Mouse (Mus musculus) testis, adult 2 months (tissue): ENCODE data around the gene Clstn1. TPM values are rescaled to one million over a fixed set of nuclear protein-coding genes. Genes with fewer than 3 reads are reported as not detected.

Source experiments
- H3K27ac ChIP-seq: fragments of 200-500 bp; 2 replicates; pipeline ENCODE4 v1.5.1; 2012; ENCODE audit warnings: low read depth, low read length; ENCODE audit not compliant: control insufficient read depth, insufficient read depth
- H3K27me3 ChIP-seq: fragments of 200-500 bp; 2 replicates; pipeline ENCODE4 v1.6.1; 2012; ENCODE audit warnings: mild to moderate bottlenecking, low read length, moderate library complexity; ENCODE audit not compliant: control insufficient read depth, insufficient read depth
- H3K36me3 ChIP-seq: fragments of 200-500 bp; 2 replicates; pipeline ENCODE4 v1.6.1; 2012; ENCODE audit warnings: mild to moderate bottlenecking, low read length; ENCODE audit not compliant: control insufficient read depth, insufficient read depth
- H3K4me1 ChIP-seq: fragments of 200-500 bp; 2 replicates; pipeline ENCODE4 v1.6.1; 2012; ENCODE audit warnings: low read length; ENCODE audit not compliant: control insufficient read depth, insufficient read depth
- H3K4me3 ChIP-seq: fragments of 200-500 bp; 2 replicates; pipeline ENCODE4 v1.5.1; 2012; ENCODE audit warnings: low read depth, mild to moderate bottlenecking, low read length, moderate library complexity, mixed read lengths; ENCODE audit not compliant: control insufficient read depth
- CTCF ChIP-seq: fragments of 200-500 bp; IDR thresholded peaks from 2 replicates; pipeline ENCODE4 v1.5.1; 2012; ENCODE audit warnings: low read depth, mild to moderate bottlenecking, inconsistent platforms, low read length, moderate library complexity; ENCODE audit not compliant: control insufficient read depth, insufficient read depth, insufficient replicate concordance
- POLR2A ChIP-seq: fragments of 200-500 bp; IDR thresholded peaks from 2 replicates; pipeline ENCODE4 v1.6.1; 2012; ENCODE audit warnings: low read depth, mild to moderate bottlenecking, inconsistent platforms, low read length, moderate library complexity; ENCODE audit not compliant: control insufficient read depth
- polyA plus RNA-seq: library from polyadenylated mRNA; depleted of rRNA; stranded (reverse); fragments of >200 nt; gene quantifications from 2 replicates; pipeline ENCODE4 v1.2.3, GENCODE M21; 2012; rRNA removed

The Clstn1 gene
- polyA plus RNA-seq: 11.3 and 13.0 TPM in 2 replicates

DNA sequence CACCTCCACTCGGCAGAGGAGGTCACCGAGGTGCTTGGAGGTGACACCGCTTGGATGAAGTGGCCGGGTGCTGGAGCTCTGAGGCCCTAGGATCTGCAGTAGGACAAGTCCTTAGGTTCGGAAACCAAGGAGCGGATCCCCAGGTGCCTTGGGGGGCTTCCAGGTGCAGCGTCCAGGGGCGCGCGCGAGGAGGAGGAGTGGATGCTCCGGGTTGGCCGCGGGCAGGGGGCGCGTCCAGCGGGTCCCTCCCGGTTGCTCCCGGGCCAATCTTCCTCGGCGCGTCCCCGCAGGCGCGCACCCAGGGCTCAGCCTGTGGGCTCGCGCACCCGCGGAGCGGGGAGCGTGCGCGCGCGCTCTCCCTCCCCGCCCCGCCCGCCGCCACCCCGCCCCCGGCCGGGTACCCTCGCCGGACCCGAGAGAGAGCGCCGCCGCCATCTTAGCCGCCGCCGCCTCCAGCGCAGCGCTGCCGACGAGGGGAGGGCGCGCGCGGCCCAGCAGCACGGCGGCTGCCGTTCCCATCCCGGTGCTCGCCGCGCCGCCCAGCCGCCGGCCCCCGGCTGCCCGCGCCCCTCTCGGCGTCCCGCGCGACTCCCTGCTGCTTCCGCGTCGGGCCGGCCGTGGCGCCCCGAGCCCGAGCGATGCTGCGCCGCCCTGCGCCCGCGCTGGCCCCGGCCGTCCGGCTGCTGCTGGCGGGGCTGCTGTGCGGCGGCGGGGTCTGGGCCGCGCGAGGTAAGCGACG lies at the start of gene Clstn1:
Gene Clstn1 (plus strand): TSS at position 425 of the 739 bp plus-strand sequence.
- no peaks in the 10 kb centered on the region for H3K27me3 ChIP-seq
- TF ChIP-seq POLR2A (no peak), CTCF (no peak)

DNA sequence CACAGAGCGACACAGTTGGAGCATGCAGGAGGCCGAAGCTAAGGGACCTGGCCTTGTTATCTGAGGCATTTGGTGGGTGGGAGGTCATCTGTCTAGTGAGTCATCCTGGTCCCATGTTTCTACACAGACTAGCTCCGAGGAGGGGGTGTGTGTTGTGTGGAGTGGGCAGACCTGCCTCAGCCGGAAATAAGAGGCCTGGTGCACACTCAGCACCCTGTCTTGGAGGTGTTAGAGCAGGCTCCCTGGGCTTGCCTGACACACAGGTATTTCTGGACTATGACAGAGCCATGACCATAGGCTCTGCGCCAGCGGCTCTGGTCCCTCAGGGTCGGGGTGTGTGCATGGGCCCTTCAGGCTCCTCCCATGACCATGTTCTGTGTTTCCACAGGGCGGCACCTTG lies 46.8 kb upstream of the Clstn1 start:
- Histone ChIP-seq H3K4me3 (no peak overlapping the region), H3K36me3 (no peaks in the 10 kb centered on the region), H3K4me1 (no peaks in the 10 kb centered on the region), H3K27me3 (no peaks in the 10 kb centered on the region), H3K27ac (no peak overlapping the region)
- no peak for TF ChIP-seq CTCF
- TF ChIP-seq POLR2A: no peak

More for the DNA sequence above, at the start of gene Clstn1:
- Histone ChIP-seq H3K36me3 (no peaks in the 10 kb centered on the region), H3K4me1 (peaks cover 13% of the 10 kb centered on the region), H3K27ac (peak within 1 kb of the TSS; percentile 37; the same call in 1 of the 2 replicates), H3K4me3 (peak within 1 kb of the TSS; percentile 85)

DNA sequence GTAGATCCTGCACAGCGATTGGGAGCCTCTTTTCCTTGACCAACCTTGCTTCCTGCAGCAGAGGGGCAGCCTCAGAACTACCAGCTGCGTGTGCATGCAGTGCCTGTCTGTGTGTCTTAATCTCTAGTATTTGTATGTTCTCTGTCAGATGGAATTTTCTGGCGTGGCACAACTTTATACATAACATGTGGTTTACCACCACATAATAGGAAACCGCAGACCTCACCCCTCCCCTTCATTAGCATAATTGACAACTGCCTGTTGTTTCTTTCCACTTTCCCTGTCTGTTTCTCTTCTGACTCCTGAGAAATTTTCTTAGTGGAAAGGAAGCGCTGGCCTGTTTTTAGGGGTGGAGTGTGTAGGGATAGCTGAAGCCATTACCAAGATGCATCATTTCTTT lies 44.3 kb upstream of the Clstn1 start:
- no peak overlapping the region for H3K4me3 ChIP-seq
- TF ChIP-seq POLR2A (no peak), CTCF (no peak)

DNA sequence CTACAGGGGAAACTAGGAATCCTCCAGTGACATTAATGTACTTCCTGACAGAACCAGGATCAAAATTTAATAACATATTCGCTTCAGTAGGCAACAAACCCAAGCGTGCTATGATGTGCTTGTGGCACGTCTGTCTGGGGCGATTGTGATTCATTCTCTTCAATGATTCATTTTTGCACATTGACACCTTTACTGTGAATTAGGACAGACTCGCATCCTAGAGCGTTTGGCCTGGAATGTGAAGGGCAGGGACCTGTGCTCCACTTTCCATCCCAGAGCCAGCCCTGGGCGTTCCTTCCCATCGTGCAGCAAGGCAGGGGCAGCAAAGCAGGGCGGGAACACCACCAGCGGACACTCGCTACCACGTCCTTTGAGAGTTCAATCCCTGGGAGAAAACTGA lies 43.8 kb upstream of the Clstn1 start:
- H3K27ac ChIP-seq: no peak overlapping the region
- TF ChIP-seq POLR2A: no peak
- TF ChIP-seq CTCF: no peak
- H3K36me3 ChIP-seq: no peaks in the 10 kb centered on the region
- H3K27me3 ChIP-seq: no peaks in the 10 kb centered on the region
- no peak overlapping the region for H3K4me3 ChIP-seq
- H3K4me1 ChIP-seq: no peaks in the 10 kb centered on the region

More for the DNA sequence above, 44.3 kb upstream of the Clstn1 start:
- no peaks in the 10 kb centered on the region for H3K36me3 ChIP-seq
- no peak overlapping the region for H3K27ac ChIP-seq
- H3K27me3 ChIP-seq: no peaks in the 10 kb centered on the region
- no peaks in the 10 kb centered on the region for H3K4me1 ChIP-seq

DNA sequence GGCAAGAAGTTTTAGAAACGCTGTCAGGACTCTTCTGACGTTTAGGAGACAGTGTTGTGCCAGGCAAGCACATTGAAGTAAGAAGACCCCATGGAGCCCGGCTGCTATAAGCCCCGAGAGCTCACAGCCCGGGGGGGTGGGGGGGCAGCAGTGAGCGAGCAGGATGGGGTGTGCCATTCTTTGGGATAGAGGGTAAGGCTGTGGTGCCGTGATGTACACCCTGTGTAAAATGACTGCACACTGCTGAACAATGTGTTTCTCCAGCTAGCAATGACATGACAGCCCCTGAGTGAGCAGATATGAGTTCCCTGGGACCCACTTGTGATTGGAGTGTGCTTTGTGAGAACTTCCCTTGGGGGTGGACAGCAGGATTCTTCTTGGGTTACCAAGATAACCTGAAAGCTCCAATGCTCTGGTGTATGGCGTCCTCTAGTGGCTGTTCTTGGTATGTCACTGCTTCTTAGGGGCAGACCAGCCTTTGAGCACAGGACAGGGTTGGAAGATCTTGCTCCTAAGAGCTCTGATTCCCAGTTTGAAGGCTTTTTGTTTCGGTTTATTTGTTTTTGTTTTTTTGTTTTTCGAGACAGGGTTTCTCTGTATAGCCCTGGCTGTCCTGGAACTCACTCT lies 43.2 kb upstream of the Clstn1 start:
- H3K27me3 ChIP-seq: no peaks in the 10 kb centered on the region
- no peaks in the 10 kb centered on the region for H3K36me3 ChIP-seq
- no peak overlapping the region for H3K27ac ChIP-seq
- no peak overlapping the region for H3K4me3 ChIP-seq
- no peaks in the 10 kb centered on the region for H3K4me1 ChIP-seq
- peak; percentile 73; the same call in 1 of the 2 replicates for TF ChIP-seq CTCF
- TF ChIP-seq POLR2A: no peak

DNA sequence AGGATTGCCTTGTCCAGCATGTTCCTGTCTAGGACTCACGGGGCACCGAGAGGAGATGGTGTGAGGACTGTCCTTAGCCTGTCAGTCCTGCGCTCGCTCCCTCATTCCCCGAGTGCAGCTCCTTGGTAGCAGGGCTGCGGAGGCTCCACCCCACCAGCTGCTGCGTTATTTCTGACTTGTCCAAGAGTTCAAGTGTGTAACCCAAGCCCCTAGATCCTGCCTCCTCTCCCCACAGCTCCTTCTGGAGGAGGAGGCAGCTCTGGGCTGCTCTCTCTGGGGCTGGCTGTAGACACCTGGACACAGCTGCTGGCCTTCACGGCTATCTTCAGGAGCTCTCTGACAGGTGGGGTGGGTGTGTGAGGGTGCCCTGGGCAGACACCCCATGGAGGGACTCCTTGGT lies 41.4 kb upstream of the Clstn1 start:
- TF ChIP-seq POLR2A: no peak
- TF ChIP-seq CTCF: no peak
- H3K36me3 ChIP-seq: no peaks in the 10 kb centered on the region
- H3K27me3 ChIP-seq: no peaks in the 10 kb centered on the region
- no peak overlapping the region for H3K4me3 ChIP-seq
- H3K27ac ChIP-seq: no peak overlapping the region
- H3K4me1 ChIP-seq: no peaks in the 10 kb centered on the region

DNA sequence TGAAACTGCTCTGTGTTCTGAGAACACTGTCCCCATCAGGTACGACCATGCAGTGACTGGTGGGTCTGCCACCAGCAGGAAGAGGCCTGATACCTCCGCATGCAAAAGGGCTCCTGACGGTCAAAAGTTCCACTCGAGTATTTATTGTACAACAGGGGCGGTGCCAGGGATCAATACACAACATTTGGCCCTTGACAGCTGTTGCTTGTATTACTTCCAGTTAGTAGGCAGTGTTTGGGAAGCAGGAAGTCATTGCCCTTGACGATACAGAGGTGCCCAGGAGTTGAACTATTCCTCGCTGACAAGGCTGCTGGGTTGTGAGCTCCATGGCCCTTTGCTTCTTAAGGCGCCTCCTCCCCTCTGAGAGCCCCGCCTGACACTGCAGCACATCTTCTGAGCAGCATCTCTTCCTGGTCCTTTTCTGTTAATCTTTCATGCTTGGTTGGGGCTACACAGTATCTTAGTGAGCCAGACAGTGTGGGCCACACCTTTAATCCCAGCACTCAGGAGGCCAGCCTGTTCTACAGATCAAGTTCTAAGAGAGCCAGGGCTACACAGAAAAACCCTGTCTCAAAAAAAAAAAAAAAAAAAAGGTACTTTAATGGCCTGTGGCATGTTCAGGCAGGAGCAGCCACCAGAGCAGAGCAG lies 39.3 kb upstream of the Clstn1 start:
- TF ChIP-seq POLR2A (no peak), CTCF (no peak)
- no peak overlapping the region for H3K27ac ChIP-seq
- H3K4me1 ChIP-seq: no peaks in the 10 kb centered on the region
- H3K4me3 ChIP-seq: no peak overlapping the region
- no peaks in the 10 kb centered on the region for H3K36me3 ChIP-seq
- H3K27me3 ChIP-seq: no peaks in the 10 kb centered on the region
